Mouse (Mus musculus): Measurements from ENCODE around the gene Cemip2.

GRCm38 (mm10) chr19:21865242-21866055 is 87.3 kb downstream of the Cemip2 start:
- TF ChIP-seq CTCF (IDR thresholded peaks at IDR 0.05; ENCODE audit: low read depth, low read length) (no peak), POLR2AphosphoS5 (IDR thresholded peaks at IDR 0.05; ENCODE audit: insufficient replicate concordance, low read depth, low read length) (no peak)
